Mouse (Mus musculus) kidney, postnatal 0 days (tissue): Measurements from ENCODE around the gene Slc46a1. TPM values are rescaled to one million over a fixed set of nuclear protein-coding genes. Genes with fewer than 3 reads are reported as not detected.

ENCODE experiments used
- ATAC-seq: fragments of 200-750 bp; cut with Nextera tagmentation; replicated peaks from 2 replicates; pipeline ENCODE4 v1.8.0; 2017; ENCODE audit warnings: low read depth, moderate number of reproducible peaks, moderate TSS enrichment, moderate library complexity; ENCODE audit not compliant: low FRiP score
- DNase-seq: peaks from one replicate; pipeline ENCODE4 v3.0.0-alpha.2; 2016; ENCODE audit warnings: low spot score
- H3K27ac ChIP-seq: fragments of 300-500 bp; sonication (generic); 2 replicates; pipeline ENCODE4 v1.5.1; 2014; ENCODE audit warnings: mild to moderate bottlenecking
- H3K27me3 ChIP-seq: fragments of 300-500 bp; sonication (generic); 2 replicates; pipeline ENCODE4 v1.6.1; 2014; ENCODE audit warnings: low read length, mixed read lengths; ENCODE audit not compliant: insufficient read depth
- H3K36me3 ChIP-seq: fragments of 300-500 bp; sonication (generic); 2 replicates; pipeline ENCODE4 v1.6.1; 2014; ENCODE audit warnings: low read length, mixed read lengths; ENCODE audit not compliant: insufficient read depth
- H3K4me1 ChIP-seq: fragments of 300-500 bp; sonication (generic); replicated peaks from 2 replicates; pipeline ENCODE4 v1.6.1; 2014; ENCODE audit warnings: antibody characterized with exemption, low read length, mixed read lengths; ENCODE audit not compliant: insufficient read depth
- H3K4me2 ChIP-seq: fragments of 300-500 bp; sonication (generic); 2 replicates; pipeline ENCODE4 v1.6.1; 2014; ENCODE audit warnings: mild to moderate bottlenecking, low read length, moderate library complexity, mixed read lengths
- H3K4me3 ChIP-seq: fragments of 300-500 bp; sonication (generic); replicated peaks from 2 replicates; pipeline ENCODE4 v1.5.1; 2014; ENCODE audit warnings: low read depth, low read length
- H3K9ac ChIP-seq: fragments of 300-500 bp; sonication (generic); 2 replicates; pipeline ENCODE4 v1.6.1; 2014; ENCODE audit warnings: low read depth, low read length
- H3K9me3 ChIP-seq: fragments of 300-500 bp; sonication (generic); replicated peaks from 2 replicates; pipeline ENCODE4 v1.6.1; 2016; ENCODE audit warnings: low read length, inconsistent platforms, mixed read lengths
- CTCF ChIP-seq: IDR thresholded peaks from 2 replicates; pipeline ENCODE4 v1.5.1; 2016; ENCODE audit warnings: antibody characterized with exemption, low read depth, mild to moderate bottlenecking, moderate library complexity
- WGBS: fragments of 180-500 bp; shearing (Covaris S2); extraction: QIAGEN DNeasy Blood & Tissue Kit; methylation state at CpG from one replicate; pipeline ENCODE4 v1.1.7; 2014; 5-methylcytosine and 5-hydroxymethylcytosine counted together
- polyA plus RNA-seq: library from polyadenylated mRNA; unstranded; fragments of >200 nt; fragmentation: Nextera tagmentation; extraction: Ambion mirVana; gene quantifications from 2 replicates; pipeline ENCODE4 v1.2.1, GENCODE M21; 2015

Gene Slc46a1
- polyA plus RNA-seq, 1 experiment from 2014 or later: 21.7 TPM

- Histone ChIP-seq H3K9ac (no peak within 1 kb of the TSS), H3K27me3 (no peaks in the 10 kb centered on the region), H3K4me1 (0 out of 2 replicates have a peak, but pooled peaks cover under 1% of the 10 kb centered on the region), H3K9me3 (no peaks in the 10 kb centered on the region), H3K27ac (no peak within 1 kb of the TSS), H3K4me2 (no peak within 1 kb of the TSS), H3K4me3 (no peak within 1 kb of the TSS), H3K36me3 (peaks cover 18% of the 10 kb centered on the region)
- TF ChIP-seq CTCF: no peak
- WGBS: 71% methylated on average over 7 of the region's 7 CpGs
- ATAC-seq: no peak
- DNase-seq: no peak
These were observed 37.6 kb downstream of the Slc46a1 start, which contains the start of gene Sebox for GRCm38 (mm10) chr11:78502909-78503650. Sebox (plus strand) TSS chr11:78503447.

- Histone ChIP-seq H3K27ac (no peak overlapping the region), H3K4me1 (no peaks in the 10 kb centered on the region), H3K27me3 (no peaks in the 10 kb centered on the region), H3K9me3 (no peaks in the 10 kb centered on the region), H3K9ac (no peak overlapping the region), H3K4me3 (no peak overlapping the region), H3K4me2 (no peak overlapping the region), H3K36me3 (peaks cover 22% of the 10 kb centered on the region)
- ATAC-seq: no peak
- 88% methylated on average over 3 of the region's 3 CpGs for WGBS
- TF ChIP-seq CTCF: no peak
- DNase-seq: no peak
These were observed 39.9 kb downstream of the Slc46a1 start for GRCm38 (mm10) chr11:78505430-78505829.

GRCm38 (mm10) chr11:78509148-78509547, 43.7 kb downstream of the Slc46a1 start:
- H3K36me3 ChIP-seq: peaks cover 22% of the 10 kb centered on the region
- no peaks in the 10 kb centered on the region for H3K9me3 ChIP-seq
- DNase-seq (no peak), ATAC-seq (no peak)
- no peak overlapping the region for H3K4me3 ChIP-seq
- no peak overlapping the region for H3K27ac ChIP-seq
- H3K4me2 ChIP-seq: no peak overlapping the region
- WGBS: 83% methylated on average over 5 of the region's 5 CpGs
- peaks cover 11% of the 10 kb centered on the region; the same call in 1 of the 2 replicates for H3K4me1 ChIP-seq
- peak; percentile 65 for TF ChIP-seq CTCF
- no peak overlapping the region for H3K9ac ChIP-seq
- no peaks in the 10 kb centered on the region for H3K27me3 ChIP-seq

GRCm38 (mm10) chr11:78512025-78512957, 46.8 kb downstream of the Slc46a1 start, which contains the start of the genes Tmem199 and Poldip2:
Tmem199 (minus strand) TSS chr11:78512172.
Poldip2 (plus strand) TSS chr11:78512193.
- peaks cover 31% of the 10 kb centered on the region for H3K36me3 ChIP-seq

GRCm38 (mm10) chr11:78513106-78513790, 47.8 kb downstream of the Slc46a1 start:
- H3K4me3 ChIP-seq: peak overlapping the region; percentile 82
- no peak for TF ChIP-seq CTCF
- 67% methylated on average over 3 of the region's 3 CpGs for WGBS
- H3K4me2 ChIP-seq: peak overlapping the region; percentile 88
- ATAC-seq (no peak), DNase-seq (no peak)
- no peaks in the 10 kb centered on the region for H3K27me3 ChIP-seq
- peaks cover 29% of the 10 kb centered on the region for H3K36me3 ChIP-seq
- no peaks in the 10 kb centered on the region for H3K9me3 ChIP-seq
- H3K4me1 ChIP-seq: peaks cover 11% of the 10 kb centered on the region; the same call in 1 of the 2 replicates
- H3K27ac ChIP-seq: no peak overlapping the region
- H3K9ac ChIP-seq: peak overlapping the region; percentile 93; the same call in 1 of the 2 replicates

More at GRCm38 (mm10) chr11:78512025-78512957, 46.8 kb downstream of the Slc46a1 start, which contains the start of the genes Tmem199 and Poldip2:
- Histone ChIP-seq H3K4me2 (peak within 1 kb of the TSS; percentile 88), H3K27ac (peak within 1 kb of the TSS; percentile 89), H3K4me1 (peaks cover 11% of the 10 kb centered on the region; the same call in 1 of the 2 replicates), H3K9me3 (no peaks in the 10 kb centered on the region), H3K4me3 (peak within 1 kb of the TSS; percentile 82), H3K9ac (peak within 1 kb of the TSS; percentile 93), H3K27me3 (no peaks in the 10 kb centered on the region)
- TF ChIP-seq CTCF: no peak; the same call in 1 of the 2 replicates
- DNase-seq (peak; percentile 97), ATAC-seq (peak; percentile 95)
- under 1% methylated on average over 64 of the region's 67 CpGs for WGBS
